Mouse (Mus musculus) stomach, postnatal 0 days (tissue): ENCODE measurements around the gene B9d2.

Experiments
- CTCF ChIP-seq: IDR thresholded peaks from 2 replicates; pipeline ENCODE4 v1.5.1; 2016; ENCODE audit warnings: antibody characterized with exemption, low read depth, mild to moderate bottlenecking, moderate library complexity
- EP300 ChIP-seq: optimal IDR thresholded peaks from 2 replicates; pipeline ENCODE3; 2016; ENCODE audit warnings: antibody characterized with exemption

GRCm38 (mm10) chr7:25731294-25732055 lies 50.9 kb downstream of the B9d2 start:
- TF ChIP-seq EP300 (no peak), CTCF (no peak)
